Mouse (Mus musculus): ENCODE data around the gene Bend4.

DNA sequence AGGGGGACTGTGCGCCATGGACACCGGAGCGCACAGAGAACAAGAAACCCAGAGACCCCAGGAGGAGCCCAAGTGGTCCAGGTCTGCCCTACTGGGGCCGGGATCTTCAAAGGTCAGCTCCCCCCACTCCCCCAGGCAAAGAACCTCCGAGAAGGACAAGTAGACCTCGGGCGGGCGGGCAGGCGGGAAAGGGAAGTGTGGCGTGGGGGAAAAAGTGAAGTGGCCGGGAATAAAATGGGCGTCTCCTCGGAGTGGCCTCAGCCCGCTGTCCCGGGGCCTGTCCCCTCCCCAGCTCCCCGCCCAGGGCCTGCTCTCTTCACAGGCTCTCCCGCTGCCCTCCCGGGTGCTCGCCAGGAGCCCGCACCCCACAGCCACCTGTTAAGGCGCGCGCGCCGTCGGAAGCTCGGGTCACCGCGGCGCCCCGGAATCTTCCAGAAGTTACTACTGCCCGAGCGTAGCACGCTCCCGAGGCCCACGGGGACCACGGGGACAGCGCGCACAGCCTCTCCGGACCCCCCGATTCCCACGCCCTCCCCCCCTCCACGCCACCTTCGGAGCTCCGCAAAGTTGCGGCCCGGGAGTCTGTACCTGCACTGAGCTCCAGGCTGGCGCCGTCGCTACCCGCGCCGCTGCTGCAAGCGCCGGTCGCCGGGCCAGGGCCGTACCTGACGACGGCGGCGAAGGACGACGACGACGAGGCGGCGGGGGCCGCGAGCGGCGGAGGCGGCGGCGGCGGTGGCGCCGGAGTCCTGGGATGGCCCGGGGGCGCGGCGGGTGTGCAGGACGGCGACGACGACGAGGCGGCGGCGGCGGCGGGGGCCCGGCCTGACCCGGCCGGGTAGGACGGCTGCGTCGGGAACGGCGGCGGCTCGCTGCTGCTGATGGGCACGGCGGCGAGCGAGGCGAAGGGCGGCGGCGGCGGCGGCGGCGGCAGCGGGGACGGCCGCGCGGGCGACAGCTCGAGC, 1.4 kb downstream of the Bend4 start:
- no peak for TF ChIP-seq CTCF (IDR thresholded peaks at IDR 0.05; ENCODE audit: low read depth, low read length)
- no peak for TF ChIP-seq POLR2A (IDR thresholded peaks at IDR 0.05; ENCODE audit: extremely low read depth, insufficient read depth, low read length)
